Mouse (Mus musculus): ENCODE results near the gene Fndc5. TPM values are rescaled to one million over a fixed set of nuclear protein-coding genes. Genes with fewer than 3 reads are reported as not detected.

The Fndc5 gene
- total RNA-seq, 4 experiments from 2014 or later: 59.2 to 67.3 (median 62.3) TPM

GRCm38 (mm10) chr4:129122719-129123118 lies 14.1 kb upstream of the Fndc5 start:
- DNase-seq (ENCODE audit: low spot score in 2 of 2): peak in 1 of 2 experiments; percentile 70

DNA sequence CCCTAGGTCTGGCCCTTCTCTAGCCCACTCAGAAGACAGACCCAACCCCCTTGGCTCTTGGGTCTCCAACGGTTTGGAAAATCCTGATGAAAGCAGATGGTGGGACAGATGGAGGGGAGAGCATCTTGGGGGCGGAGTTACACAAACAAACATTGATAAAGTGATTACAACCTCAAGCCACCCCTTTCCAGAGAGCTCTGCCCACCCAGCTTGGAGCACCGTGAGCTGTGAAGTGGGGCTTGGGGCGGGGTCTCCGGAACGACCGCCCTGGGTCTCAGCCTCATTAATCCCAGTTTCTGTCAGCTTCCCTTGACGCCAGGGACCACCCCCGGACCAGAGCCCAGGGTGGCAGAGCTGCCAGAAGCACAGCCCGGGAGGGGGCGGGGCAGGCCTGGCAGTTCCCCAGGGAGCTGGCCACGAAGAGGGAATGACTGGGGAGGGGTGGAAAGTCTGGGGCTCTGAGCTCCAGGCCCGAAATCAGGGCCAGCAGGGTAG lies 12.1 kb upstream of the Fndc5 start:
- no peak for DNase-seq (ENCODE audit: low spot score in 2 of 2)

GRCm38 (mm10) chr4:129125736-129126451 lies 10.9 kb upstream of the Fndc5 start:
- no peak for DNase-seq (ENCODE audit: low spot score in 2 of 2)

- peak in 1 of 2 experiments; percentile 77 for DNase-seq (ENCODE audit: low spot score in 2 of 2)
Observed at GRCm38 (mm10) chr4:129128582-129129338, 8.0 kb upstream of the Fndc5 start.

DNA sequence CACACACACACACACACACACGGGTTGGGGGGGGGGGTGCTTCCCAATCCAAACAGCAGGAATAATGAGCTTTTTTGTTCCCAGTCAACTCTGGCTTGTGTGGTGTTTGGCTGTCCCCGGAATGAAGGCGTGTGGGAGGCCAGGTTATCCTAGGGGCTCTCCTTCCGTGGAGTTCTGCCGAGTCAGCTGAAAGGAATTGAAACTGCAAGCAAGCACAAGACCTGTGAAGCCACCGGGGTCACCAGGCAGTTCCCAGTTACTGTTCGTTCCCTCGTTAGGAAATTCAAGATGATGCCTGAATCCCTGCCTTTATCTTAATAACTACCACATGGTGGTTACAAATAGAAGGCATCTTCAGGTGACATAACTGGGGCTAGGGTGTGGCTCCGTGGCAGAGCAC lies 7.4 kb upstream of the Fndc5 start:
- DNase-seq (ENCODE audit: low spot score in 2 of 2): no peak

- no peak for DNase-seq (ENCODE audit: low spot score in 2 of 2)
Observed at GRCm38 (mm10) chr4:129130149-129130548, 6.7 kb upstream of the Fndc5 start.

DNA sequence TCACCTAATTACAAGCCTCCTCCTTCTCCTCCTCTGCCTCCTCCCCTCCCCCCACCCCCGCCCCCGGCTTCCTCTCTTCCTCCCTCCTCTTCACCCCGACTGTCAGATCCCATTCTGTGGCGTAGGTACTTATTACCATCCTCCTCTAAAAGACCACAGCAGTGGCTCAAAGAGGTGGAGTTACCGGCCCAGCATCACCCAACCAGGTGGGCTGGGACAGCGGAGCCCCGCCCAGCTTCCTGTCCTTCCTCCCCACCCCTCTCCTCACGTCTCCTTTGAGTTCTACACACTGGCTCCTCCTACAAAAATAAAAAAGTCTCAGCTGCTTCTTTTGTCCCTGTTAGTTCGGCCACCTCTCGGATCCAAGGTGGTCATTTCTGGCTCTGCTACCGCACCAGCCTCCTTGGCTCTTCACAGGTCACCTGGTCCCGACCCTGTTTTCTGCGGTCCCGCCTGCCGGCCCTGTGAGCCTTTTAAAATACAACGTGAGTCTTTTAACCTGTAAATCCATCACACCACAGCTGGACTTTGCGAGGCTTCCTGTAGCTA lies 6.0 kb upstream of the Fndc5 start:
- DNase-seq (ENCODE audit: low spot score in 2 of 2): no peak

DNA sequence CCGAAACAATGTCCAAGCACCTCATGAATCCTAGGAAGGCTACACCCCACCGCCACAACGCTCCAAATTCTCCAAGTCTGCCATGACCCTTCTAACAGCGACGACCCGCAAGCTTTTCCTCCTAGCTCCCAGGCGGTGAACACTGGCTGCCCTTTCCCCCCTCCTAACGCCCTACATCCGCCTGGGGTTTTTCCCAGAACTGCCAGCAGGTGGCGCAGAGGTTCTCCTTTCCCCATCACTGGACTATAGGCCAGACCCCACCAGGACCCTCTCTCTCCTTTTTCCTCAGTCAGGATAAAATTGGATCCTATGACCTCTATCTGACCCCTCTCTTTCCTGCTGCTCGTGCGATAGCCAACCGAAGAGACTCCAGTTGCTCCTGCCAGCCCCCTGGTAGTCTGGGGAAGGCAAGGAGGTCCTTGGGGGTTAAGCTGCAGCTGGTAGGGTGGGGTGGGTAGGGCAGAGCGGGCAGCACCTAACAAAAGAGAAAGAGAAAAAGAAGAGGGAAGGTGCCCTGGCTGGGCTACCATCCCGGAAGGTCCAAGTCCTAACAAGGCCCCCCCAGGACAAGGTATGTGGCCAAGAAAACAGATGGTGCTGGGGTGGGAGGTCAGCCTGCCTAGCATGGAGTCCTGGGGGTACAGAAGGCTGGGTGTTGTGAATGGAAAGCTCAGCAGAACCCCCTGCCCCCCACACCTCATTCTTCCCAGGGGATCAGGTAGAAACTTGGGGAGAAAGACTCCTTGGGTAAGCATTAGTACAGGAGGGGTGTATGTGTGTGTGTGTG lies 1.8 kb upstream of the Fndc5 start:
- DNase-seq (ENCODE audit: low spot score in 2 of 2): no peak

DNA sequence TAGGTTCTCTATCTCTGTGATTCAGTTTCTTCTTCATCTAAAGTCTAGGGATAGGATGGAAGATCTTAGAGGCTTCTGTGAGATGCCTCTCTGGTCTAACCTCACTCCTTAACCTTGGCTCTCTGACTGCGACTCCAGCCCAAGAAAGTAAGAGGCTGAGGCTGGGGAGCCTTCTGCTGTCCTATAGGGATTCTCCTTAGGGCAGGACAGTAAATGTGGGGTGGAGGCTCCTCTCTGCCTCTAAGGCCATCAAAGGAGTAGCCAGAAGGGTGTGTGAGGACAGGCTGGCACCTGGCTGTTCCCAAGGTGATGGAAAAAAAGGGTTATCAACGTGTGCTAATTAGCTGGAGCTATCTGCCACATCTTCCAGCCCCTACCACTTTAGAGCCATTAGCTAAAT lies 1.2 kb upstream of the Fndc5 start:
- DNase-seq (ENCODE audit: low spot score in 2 of 2): no peak

DNA sequence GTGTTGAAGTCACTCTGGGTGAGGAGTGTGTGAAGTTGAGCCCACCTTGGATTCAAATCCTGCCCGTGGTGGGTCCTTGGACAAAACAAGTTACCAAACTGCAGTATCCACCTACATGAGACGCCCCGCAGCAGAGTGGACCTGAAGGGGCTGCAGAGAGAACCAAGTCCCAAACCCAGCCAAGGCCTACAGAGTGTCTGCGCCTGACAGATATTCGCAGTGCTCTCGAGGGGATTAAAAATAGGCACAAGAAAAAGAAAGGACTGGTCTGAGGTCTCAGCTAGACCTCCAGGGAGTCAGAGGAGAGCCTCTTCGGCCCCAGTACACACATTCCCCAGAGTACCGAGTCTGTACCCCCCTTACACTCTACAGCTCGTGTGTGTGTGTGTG lies 615 bp upstream of the Fndc5 start:
- DNase-seq (ENCODE audit: low spot score in 2 of 2): no peak

DNA sequence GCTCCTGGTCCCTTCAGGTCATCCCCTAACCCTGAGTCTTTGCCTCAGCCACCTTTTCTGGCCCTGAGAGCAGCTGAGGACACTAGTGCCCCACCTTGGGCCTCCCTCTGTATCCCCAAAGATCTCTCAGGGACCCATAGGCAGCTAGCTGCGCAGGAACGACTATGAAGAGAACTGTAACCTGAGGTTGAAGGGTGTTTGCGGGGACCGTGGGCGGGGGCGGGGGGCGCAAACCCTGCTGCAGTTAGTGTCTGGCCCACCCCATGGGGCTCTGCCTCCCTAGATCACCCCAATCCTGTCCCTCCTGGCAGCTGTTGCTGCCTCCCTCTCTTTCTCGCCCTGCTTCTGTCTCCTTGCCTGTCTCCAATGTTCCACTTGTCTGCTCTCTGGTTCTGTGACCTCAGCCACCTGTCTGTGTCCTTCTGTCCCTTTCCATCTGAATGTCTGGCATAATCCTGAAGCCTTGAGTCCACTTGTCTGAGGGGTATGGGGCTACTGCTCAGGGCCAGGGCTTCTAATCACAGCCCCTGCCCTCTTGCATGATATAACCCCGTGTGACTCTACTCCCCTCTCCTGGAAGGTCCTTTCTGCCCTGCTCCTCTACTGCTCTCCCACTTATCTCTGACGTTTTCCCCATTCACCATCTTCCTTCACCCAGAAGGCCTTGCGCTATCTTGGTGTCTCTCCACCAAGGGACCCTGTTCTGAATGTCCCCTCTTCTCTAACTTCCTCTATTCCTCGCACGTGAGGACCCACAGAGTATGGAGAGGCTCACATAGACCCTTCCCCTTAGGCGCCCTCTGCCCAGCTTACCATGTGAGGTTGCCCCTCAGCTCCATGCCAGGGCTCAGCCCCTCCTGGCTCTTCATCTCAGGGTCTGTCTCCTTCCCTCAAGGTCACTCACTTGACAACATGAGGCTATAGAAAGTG lies 858 bp downstream of the Fndc5 start:
- DNase-seq (ENCODE audit: low spot score in 2 of 2): no peak

DNA sequence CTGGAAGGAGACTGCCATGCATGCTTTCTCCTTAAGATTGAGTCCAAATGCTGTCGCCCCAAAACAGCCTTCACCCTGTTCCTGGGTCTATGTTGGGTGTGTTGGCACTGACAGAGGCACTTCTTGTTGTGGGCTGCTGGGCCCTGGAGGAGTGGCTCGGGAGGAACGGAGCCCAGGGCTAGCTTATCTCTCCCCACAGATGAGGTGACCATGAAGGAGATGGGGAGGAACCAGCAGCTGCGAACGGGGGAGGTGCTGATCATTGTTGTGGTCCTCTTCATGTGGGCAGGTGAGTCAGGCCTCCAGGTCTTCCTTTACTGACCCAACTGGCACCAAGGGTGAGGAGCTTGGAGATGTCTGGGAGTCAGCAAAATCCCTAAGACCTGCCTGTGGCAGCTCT lies 2.8 kb downstream of the Fndc5 start:
- no peak for DNase-seq (ENCODE audit: low spot score in 2 of 2)

DNA sequence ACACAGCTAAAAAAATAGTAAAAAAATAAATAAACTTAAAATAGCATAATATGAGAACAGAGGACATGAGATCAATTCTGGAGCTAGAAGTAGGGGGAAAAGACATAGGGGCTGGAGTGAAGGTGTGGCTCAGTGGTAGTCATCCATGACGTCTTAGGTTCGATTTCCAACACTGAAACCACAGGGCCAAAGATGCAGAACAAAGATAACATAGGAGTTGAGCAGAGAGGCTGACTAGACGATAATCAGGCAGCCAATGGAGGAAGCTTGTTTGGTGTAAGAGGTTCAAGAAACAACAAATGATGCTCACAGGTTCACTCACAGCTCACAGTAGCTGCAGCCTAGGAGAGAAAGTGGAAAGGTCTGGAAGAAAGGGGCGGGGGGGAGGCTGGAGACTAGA lies 4.0 kb downstream of the Fndc5 start:
- no peak for DNase-seq (ENCODE audit: low spot score in 2 of 2)

DNA sequence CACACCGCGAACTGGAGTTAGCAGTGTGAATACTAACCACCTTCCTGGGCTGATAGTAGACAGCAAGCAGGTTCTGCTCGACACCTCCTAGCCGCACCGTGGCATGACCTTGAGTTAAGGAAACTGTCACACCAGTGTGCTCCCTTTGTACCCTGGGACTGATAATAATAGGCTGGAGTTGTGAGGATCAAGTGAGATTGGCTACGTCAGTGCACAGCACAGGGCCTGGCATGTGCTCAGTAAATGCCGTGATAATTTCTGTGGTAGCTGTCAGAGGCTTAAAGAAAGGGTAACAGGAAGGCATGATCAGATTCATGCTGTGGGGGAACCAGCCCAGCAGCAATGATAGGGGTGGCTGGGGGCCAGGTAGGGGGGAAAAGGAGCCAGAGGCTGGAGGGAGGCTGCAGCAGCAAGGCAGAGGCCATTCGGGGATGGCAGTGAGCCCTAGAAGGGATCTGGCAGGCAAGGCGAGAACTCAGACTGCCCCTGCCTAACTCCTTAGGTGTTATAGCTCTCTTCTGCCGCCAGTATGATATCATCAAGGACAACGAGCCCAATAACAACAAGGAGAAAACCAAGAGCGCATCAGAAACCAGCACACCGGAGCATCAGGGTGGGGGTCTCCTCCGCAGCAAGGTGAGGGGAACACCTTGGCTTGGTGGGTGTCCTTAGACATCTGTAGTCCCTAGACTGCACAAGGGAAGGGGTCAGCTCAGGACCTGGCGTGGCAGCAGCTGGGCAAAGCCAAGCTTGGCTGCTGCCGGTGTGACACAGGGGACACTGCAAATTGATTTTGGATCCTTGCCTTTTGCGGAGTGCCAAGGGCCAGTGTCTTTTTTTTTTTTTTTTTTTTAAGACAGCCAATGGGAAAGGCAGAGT lies 5.0 kb downstream of the Fndc5 start:
- DNase-seq (ENCODE audit: low spot score in 2 of 2): no peak

DNA sequence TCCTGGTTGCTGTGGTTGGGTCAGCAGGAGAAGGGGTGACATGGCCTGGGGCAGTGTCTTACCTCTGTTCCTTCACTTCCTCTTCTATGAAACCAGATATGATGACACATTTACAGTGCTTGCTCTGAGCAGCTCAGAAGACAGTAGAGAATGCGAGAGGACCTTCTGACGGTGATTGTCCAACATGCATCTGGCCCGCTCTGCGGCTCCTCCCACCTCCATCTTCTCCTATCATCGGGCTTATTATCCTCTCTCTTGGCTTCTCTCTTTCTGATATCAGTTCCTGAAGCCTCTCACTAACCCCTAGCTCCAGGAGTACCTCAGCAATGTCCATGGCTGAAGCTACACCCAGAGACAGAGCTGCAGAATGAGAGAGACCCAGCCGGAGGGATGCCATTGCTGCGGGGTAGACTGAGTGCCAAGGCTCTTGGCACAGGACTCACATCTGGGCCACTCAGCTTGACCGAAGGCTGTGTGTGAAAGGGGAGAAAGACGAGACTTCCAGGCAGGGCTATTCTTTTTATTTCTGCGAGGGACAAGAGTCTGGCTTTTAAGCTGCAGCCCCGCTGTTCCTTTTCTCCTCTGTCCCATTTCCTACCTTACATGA lies 5.7 kb downstream of the Fndc5 start:
- no peak for DNase-seq (ENCODE audit: low spot score in 2 of 2)

- DNase-seq (ENCODE audit: low spot score in 2 of 2): no peak
Observed at GRCm38 (mm10) chr4:129143509-129143908, 6.7 kb downstream of the Fndc5 start.

DNA sequence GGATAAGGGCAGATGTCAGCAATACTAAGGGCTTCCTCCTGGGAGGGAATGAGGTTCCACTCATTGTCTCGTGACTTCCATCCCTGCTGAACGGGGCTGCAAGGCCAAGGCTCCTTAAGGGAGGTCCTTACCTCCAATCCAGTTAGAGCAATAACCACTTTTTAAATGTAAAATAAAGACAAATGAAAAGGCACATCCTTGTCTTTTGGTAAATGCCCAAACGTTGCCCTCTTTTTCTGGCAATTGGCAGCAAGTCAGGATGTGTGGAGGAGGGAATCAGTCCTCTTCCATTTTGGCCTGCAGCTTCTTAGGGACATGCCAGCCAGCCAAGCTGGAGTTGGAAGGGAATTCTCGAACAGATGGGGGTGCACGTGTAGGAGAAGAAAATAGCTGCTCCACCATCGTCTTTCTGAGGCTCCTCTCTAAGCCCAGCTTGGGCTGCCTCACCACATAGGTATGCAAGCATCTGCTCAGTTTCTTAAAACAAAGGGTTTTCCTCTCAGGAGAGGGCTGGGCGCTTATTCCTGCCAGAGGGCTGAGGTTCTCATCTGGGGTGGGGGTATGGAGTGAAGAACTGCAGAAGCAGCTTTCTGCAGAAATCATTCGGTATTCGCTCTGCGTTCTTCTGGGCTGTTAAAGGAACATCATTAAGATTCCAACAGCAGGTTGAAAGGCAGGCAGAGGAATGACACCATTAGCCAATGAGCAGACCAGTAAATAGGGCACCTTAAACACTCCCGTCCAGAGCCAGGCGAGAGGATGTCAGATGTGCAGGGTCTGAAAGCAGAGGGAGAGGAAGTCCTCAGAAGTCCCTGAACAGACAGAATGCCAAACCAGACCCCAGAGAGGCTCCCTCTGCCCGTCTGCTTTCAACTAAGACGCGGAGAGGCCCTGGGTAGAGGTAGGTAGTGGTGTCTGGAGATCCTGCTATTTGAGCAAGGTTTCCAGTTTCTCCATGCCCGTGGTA lies 7.9 kb downstream of the Fndc5 start:
- DNase-seq (ENCODE audit: low spot score in 2 of 2): peak; percentile 56 to 92

GRCm38 (mm10) chr4:129145411-129145810 lies 8.6 kb downstream of the Fndc5 start:
- DNase-seq (ENCODE audit: low spot score in 2 of 2): no peak

Data from left cerebral cortex, adult 8-10 months (tissue).